Mouse (Mus musculus): ENCODE measurements around the gene Rbck1.

- TF ChIP-seq POLR2A (IDR thresholded peaks at IDR 0.05; ENCODE audit: borderline replicate concordance, control insufficient read depth, low read depth, low read length), result no peak
- no peak for TF ChIP-seq CTCF (IDR thresholded peaks at IDR 0.05; ENCODE audit: control insufficient read depth, insufficient read depth, low read length)
These were observed 24.8 kb upstream of the Rbck1 start for GRCm38 (mm10) chr2:152357254-152357653.
